Mouse (Mus musculus): ENCODE data around the gene Trim61.
"Not testable (repeated sequence)": the region's sequence is repeated elsewhere in the genome, so short reads cannot be mapped to it uniquely, and the experiment has no call there.

Gene Trim61

GRCm38 (mm10) chr8:65018423-65018822 is at the start of gene Trim61, which contains the start of gene Trim60:
Gene Trim61 (minus strand): TSS chr8:65018523.
Gene Trim60 (minus strand): TSS chr8:65018584.
- DNase-seq, result no peak

- no peak for DNase-seq
Observed at GRCm38 (mm10) chr8:65067694-65068472, 49.6 kb upstream of the Trim61 start.

- no peak for DNase-seq
Observed at GRCm38 (mm10) chr8:65067031-65067430, 48.7 kb upstream of the Trim61 start.

- no peak for DNase-seq
Observed at GRCm38 (mm10) chr8:65065622-65066021, 47.3 kb upstream of the Trim61 start.

GRCm38 (mm10) chr8:65064071-65064470 is 45.7 kb upstream of the Trim61 start:
- no peak for DNase-seq

- DNase-seq, result no peak
Observed at GRCm38 (mm10) chr8:65062195-65062594, 43.9 kb upstream of the Trim61 start.

DNA sequence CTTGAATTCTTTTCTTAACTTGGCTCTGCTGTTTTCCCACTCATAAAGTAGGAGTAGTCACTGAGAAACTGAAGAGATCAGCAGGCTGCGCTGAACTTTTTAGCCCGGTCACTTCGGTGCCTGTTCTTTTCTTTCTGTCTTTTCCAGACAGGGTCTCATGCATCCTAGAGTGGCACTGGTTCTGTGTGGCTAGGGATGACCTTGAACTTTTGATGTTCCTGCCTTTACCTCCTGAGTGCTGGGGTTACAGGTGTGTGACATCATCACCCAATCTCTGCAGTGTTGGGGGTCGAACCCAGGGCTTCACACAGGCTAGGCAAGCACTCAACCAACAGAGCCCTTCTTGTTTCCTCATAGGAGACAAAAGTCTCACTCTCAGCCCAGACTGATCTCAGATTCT is 38.4 kb upstream of the Trim61 start:
- no peak for DNase-seq

GRCm38 (mm10) chr8:65053968-65054367 is 35.6 kb upstream of the Trim61 start:
- no peak for DNase-seq

GRCm38 (mm10) chr8:65053554-65053953 is 35.2 kb upstream of the Trim61 start:
- no peak for DNase-seq

GRCm38 (mm10) chr8:65047801-65048200 is 29.5 kb upstream of the Trim61 start:
- no peak for DNase-seq

- no peak for DNase-seq
Observed at GRCm38 (mm10) chr8:65047193-65047592, 28.9 kb upstream of the Trim61 start.

DNA sequence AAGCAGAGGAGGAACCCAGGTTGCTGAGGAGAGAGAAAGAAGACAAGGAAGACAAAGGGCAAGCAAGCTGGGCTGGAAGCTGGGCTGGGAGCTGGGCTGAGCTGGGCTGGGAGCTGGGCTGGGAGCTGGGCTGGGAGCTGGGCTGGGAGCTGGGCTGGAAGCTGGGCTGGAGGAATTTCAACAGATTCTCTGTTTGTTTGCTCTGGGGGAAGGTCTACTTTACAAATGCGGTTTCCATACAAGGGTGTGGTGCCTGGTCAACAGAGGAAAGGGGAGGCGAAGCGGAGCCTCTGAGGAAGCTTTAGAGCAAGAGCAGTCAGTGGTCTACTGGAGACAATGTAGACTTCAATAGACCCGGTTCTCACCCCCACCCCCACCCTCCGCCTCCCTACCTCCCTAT is 28.2 kb upstream of the Trim61 start:
- DNase-seq, result no peak

DNA sequence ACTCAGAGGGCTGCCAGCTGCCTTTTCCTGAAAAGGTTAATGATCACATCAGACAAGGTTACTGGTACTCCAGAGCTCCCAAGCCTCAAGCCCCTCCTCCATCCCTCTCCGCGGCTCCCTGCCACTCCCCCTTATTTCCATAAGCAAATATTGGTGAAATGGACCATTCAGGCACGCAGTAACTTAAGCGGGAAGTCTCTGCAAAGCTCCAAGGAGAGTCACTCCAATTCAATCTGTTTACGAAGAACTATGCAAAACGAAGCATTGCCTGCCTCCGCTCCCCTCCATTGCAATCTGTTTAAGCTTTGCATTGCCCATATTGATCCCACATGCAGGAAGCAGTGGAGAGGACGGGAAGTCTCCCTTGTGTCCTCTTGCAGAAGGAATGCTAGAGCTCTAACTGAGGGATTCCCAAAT is 18.8 kb upstream of the Trim61 start, which contains the start of gene Apela:
TSS of gene Apela (minus strand) at position 220 of the 417 bp plus-strand sequence.
- DNase-seq, result no peak

GRCm38 (mm10) chr8:65034136-65034535 is 15.8 kb upstream of the Trim61 start:
- no peak for DNase-seq

- DNase-seq, result no peak
Observed at GRCm38 (mm10) chr8:65033056-65033455, 14.7 kb upstream of the Trim61 start.

- no peak for DNase-seq
Observed at GRCm38 (mm10) chr8:65032107-65032506, 13.8 kb upstream of the Trim61 start.

- DNase-seq, result no peak
Observed at GRCm38 (mm10) chr8:65030735-65031485, 12.6 kb upstream of the Trim61 start.

GRCm38 (mm10) chr8:65029776-65030175 is 11.5 kb upstream of the Trim61 start:
- no peak for DNase-seq

DNA sequence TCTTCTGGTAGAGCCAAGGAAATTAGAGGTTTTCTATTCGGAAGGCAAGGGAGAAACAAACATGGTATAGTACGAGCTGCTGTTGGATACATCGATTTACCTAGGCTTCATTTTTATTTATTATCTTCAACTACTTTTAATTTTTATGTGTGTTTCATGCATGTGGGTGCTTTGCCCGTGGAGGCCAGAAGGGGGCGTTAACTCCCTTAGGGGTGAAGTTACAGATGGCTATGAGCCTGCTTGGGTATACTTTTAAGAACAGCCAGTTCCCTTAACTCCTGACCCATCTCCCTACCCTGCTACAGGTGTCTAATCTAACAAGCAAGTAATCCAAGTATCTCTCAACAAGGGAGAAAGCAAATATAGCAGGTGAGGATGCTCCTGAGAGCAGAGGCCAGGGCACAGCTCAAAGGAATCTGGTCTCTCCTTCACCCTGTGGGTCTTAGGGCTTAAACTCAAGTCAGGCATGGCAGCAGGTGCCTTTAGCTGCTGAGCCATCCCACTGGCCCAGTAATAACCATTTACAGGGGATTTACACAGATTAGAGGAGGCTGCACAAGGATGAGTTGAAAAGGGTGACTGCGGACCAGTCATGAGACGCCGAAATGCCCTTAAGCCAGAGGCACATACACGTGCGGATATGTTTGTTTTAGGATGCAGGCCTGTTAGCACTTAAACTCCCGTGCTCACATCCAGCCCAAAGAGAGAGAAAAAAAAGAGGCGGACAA is 10.8 kb upstream of the Trim61 start:
- DNase-seq, result no peak

DNA sequence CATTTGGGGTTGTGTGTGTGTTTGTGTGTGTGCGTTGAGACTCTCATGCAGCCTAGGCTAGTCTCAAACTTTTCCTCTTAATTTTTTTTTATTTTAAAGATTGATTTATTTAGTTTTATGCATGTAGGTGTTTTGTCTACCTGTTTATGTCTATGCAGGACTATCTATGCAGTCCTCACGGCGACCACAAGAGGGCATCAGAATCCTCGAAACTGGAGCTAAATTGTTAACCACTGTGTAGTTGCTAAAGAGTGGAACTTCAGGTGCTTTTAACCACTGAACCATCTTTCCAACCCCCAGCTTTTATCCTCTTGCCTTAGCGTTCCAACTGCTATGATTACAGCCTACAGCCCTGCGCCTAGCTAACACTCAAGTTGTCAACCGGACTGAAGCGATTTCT is 4.2 kb upstream of the Trim61 start:
- DNase-seq, result peak; percentile 10

DNA sequence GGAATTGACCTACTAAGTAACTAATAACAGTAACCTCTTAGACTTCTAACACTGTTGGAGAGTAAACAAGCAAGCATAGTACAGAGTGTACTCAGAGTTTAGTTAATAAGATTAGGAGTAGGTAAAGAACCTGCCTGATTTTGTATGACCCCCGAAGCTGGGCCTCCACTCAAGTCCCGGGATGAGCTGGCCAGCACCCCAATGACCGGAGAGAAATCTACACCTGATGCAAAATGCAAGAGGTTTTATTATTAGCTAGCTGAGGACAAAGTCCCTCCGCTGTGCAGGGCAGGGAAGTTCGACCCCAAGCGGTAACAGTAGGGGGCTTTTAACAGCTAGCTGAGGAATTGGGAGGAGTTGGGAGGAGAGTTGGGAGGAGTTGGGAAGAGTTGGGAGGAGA is 10.7 kb downstream of the Trim61 start:
- DNase-seq, result not testable (repeated sequence)

DNA sequence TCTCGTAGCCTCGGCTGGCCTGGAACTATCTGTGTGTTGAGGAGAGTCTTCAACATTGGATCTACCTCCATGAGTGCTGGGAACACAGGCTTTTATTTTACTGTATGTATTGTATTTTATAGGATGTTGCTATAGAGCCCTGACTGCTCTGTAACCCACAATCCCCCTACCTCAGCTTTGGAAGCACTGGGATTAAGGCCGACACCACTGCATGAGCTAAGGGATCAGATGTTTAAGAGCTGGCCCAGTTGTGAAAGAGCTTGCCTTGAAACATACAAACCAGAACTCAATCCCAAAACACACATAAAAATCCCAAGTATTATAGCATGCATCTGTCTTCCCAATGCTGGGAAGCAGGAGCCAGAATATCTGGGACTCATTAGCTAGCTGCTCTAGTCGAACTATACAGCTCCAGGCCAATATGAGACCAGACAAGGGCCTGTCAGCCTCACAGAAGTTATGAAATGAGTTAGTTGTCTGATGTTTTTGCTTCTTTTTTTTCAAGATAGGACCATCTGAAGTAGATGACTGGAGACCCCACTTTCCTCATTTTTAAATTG is 19.4 kb downstream of the Trim61 start:
- DNase-seq, result no peak

- DNase-seq, result no peak
Observed at GRCm38 (mm10) chr8:64987731-64988130, 30.6 kb downstream of the Trim61 start, which contains the start of gene Trim75. Gene Trim75 (minus strand): TSS chr8:64987831.

Data from cerebellum, adult 11 months (tissue).